Mouse (Mus musculus) layer of hippocampus, adult 11-12 months (tissue): ENCODE data around the gene Nrcam.

Experiments
- DNase-seq: peaks from one replicate; pipeline ENCODE4 v3.0.0; 2022; ENCODE audit warnings: low spot score

Gene Nrcam

GRCm38 (mm10) chr12:44519440-44520141 is 190.9 kb downstream of the Nrcam start:
- no peak for DNase-seq

- DNase-seq = no peak
Observed at GRCm38 (mm10) chr12:44521496-44521895, 192.8 kb downstream of the Nrcam start.

- no peak for DNase-seq
Observed at GRCm38 (mm10) chr12:44524621-44525565, 196.2 kb downstream of the Nrcam start.

GRCm38 (mm10) chr12:44528391-44529016 is 199.8 kb downstream of the Nrcam start:
- no peak for DNase-seq

- DNase-seq = no peak
Observed at GRCm38 (mm10) chr12:44532337-44533113, 203.8 kb downstream of the Nrcam start.

- DNase-seq = no peak
Observed at GRCm38 (mm10) chr12:44534100-44534633, 205.5 kb downstream of the Nrcam start.

GRCm38 (mm10) chr12:44535623-44536022 is 206.9 kb downstream of the Nrcam start:
- no peak for DNase-seq

- peak; percentile 80 for DNase-seq
Observed at GRCm38 (mm10) chr12:44547721-44548369, 219.2 kb downstream of the Nrcam start.

GRCm38 (mm10) chr12:44548465-44548864 is 219.8 kb downstream of the Nrcam start:
- no peak for DNase-seq

GRCm38 (mm10) chr12:44551614-44552013 is 222.9 kb downstream of the Nrcam start:
- DNase-seq = no peak

GRCm38 (mm10) chr12:44554051-44554450 is 225.4 kb downstream of the Nrcam start:
- DNase-seq = no peak

GRCm38 (mm10) chr12:44554808-44555207 is 226.1 kb downstream of the Nrcam start:
- no peak for DNase-seq

- DNase-seq = no peak
Observed at GRCm38 (mm10) chr12:44560002-44560401, 231.3 kb downstream of the Nrcam start.

- DNase-seq = no peak
Observed at GRCm38 (mm10) chr12:44570070-44570469, 241.4 kb downstream of the Nrcam start.

- DNase-seq = no peak
Observed at GRCm38 (mm10) chr12:44572664-44573063, 244.0 kb downstream of the Nrcam start.

- DNase-seq = no peak
Observed at GRCm38 (mm10) chr12:44574167-44574566, 245.5 kb downstream of the Nrcam start.

GRCm38 (mm10) chr12:44601410-44602149 is 272.9 kb downstream of the Nrcam start:
- DNase-seq = peak; percentile 55

GRCm38 (mm10) chr12:44602269-44602957 is 273.7 kb downstream of the Nrcam start:
- no peak for DNase-seq

GRCm38 (mm10) chr12:44602958-44603331 is 274.3 kb downstream of the Nrcam start:
- no peak for DNase-seq

GRCm38 (mm10) chr12:44617001-44617421 is 288.3 kb downstream of the Nrcam start:
- no peak for DNase-seq
